Mouse (Mus musculus): Measurements from ENCODE around the gene Zfp933. TPM values are rescaled to one million over a fixed set of nuclear protein-coding genes. Genes with fewer than 3 reads are reported as not detected.

Zfp933 gene
- polyA plus RNA-seq, 1 experiment, result not detected

Other genes starting within 250 kb of the Zfp933 start
- not detected in 2 replicates for gene Zfp979, start 205.9 kb downstream of the Zfp933 start, polyA plus RNA-seq (2012; ENCODE audit: insufficient read depth, insufficient read length, low replicate concordance, missing spikeins)
- gene Zfp534, start 145.8 kb downstream of the Zfp933 start, polyA plus RNA-seq (2012; ENCODE audit: insufficient read depth, insufficient read length, low replicate concordance, missing spikeins), result not detected in 2 replicates
- not detected in 2 replicates for gene Zfp984, start 38.6 kb downstream of the Zfp933 start, polyA plus RNA-seq (2012; ENCODE audit: insufficient read depth, insufficient read length, low replicate concordance, missing spikeins)
- gene Miip, start 20.4 kb upstream of the Zfp933 start, polyA plus RNA-seq (2012; ENCODE audit: insufficient read depth, insufficient read length, low replicate concordance, missing spikeins), result 626 TPM in 1 of 2 replicates, not detected in the other
- gene Fv1, start 20.6 kb upstream of the Zfp933 start, polyA plus RNA-seq (2012; ENCODE audit: insufficient read depth, insufficient read length, low replicate concordance, missing spikeins), result not detected in 2 replicates
- gene Mfn2, start 56.3 kb upstream of the Zfp933 start, polyA plus RNA-seq (2012; ENCODE audit: insufficient read depth, insufficient read length, low replicate concordance, missing spikeins), result not detected in 2 replicates
- gene Plod1, start 88.4 kb upstream of the Zfp933 start, polyA plus RNA-seq (2012; ENCODE audit: insufficient read depth, insufficient read length, low replicate concordance, missing spikeins), result not detected in 2 replicates
- gene 2510039O18Rik, start 92.5 kb upstream of the Zfp933 start, polyA plus RNA-seq (2012; ENCODE audit: insufficient read depth, insufficient read length, low replicate concordance, missing spikeins), result not detected in 2 replicates
- not detected in 2 replicates for gene Nppb, start 137.4 kb upstream of the Zfp933 start, polyA plus RNA-seq (2012; ENCODE audit: insufficient read depth, insufficient read length, low replicate concordance, missing spikeins)
- not detected in 2 replicates for gene Nppa, start 152.4 kb upstream of the Zfp933 start, polyA plus RNA-seq (2012; ENCODE audit: insufficient read depth, insufficient read length, low replicate concordance, missing spikeins)
- not detected in 2 replicates for gene Clcn6, start 190.5 kb upstream of the Zfp933 start, polyA plus RNA-seq (2012; ENCODE audit: insufficient read depth, insufficient read length, low replicate concordance, missing spikeins)
- gene Mthfr, start 190.7 kb upstream of the Zfp933 start, polyA plus RNA-seq (2012; ENCODE audit: insufficient read depth, insufficient read length, low replicate concordance, missing spikeins), result not detected in 2 replicates
- gene Agtrap, start 239.7 kb upstream of the Zfp933 start, polyA plus RNA-seq (2012; ENCODE audit: insufficient read depth, insufficient read length, low replicate concordance, missing spikeins), result not detected in 2 replicates

All from olfactory bulb, adult 2 months (tissue).